Mouse (Mus musculus) liver, postnatal 0 days (tissue): ENCODE results near the gene Cpne1.

Experiments used
- CTCF ChIP-seq: sonication (generic); IDR thresholded peaks from 2 replicates; pipeline ENCODE4 v1.5.1; 2016; ENCODE audit warnings: antibody characterized with exemption, low read depth
- EP300 ChIP-seq: IDR thresholded peaks from 2 replicates; pipeline ENCODE4 v1.6.1; 2016; ENCODE audit warnings: antibody characterized with exemption, low read depth, mild to moderate bottlenecking

GRCm38 (mm10) chr2:156119566-156119965, 7.8 kb upstream of the Cpne1 start:
- no peak for TF ChIP-seq CTCF
- TF ChIP-seq EP300 = no peak
